Comparison of ENCODE assay signal across 9 mouse cellular contexts in genomic region chr2:33794483-33794882, GRCm38 (mm10).
A peak's percentile ranks its signal among the peaks of the same experiment; 100 is the strongest.
DNase-seq lines count a peak whose midpoint lies in the region; ATAC-seq lines count a peak whose summit lies in the region.
"Had no signal": no experiment of that assay in that cellular context is flagged by ENCODE, and none has a peak within 500 bp of the region (broad histone marks: within the 10 kb centered on the region; RNA-seq: fewer than 3 reads in every experiment).

No protein-coding gene starts in this region.

- no peaks in the 10 kb centered on the region for H3K27me3 ChIP-seq in neural tube, embryonic 13.5 days
- no peaks in the 10 kb centered on the region for H3K27me3 ChIP-seq in limb, embryonic 10.5 days (ENCODE audit: low read depth, poor library complexity, severe bottlenecking)
- H3K27me3 ChIP-seq: embryonic facial prominence, embryonic 13.5 days had no signal

- no peak overlapping the region for H3K4me2 ChIP-seq in neural tube, embryonic 13.5 days
- H3K4me2 ChIP-seq: embryonic facial prominence, embryonic 13.5 days had no signal

- 66% methylated on average over 9 of the region's 9 CpGs for WGBS in neural tube, embryonic 13.5 days
- 69% methylated on average over 9 of the region's 9 CpGs for WGBS in limb, embryonic 10.5 days

- peaks cover 79% of the 10 kb centered on the region for H3K4me1 ChIP-seq in neural tube, embryonic 13.5 days (replicated peaks)
- H3K4me1 ChIP-seq in limb, embryonic 10.5 days, result peaks cover 74% of the 10 kb centered on the region

- no peaks in the 10 kb centered on the region for H3K9me3 ChIP-seq in neural tube, embryonic 13.5 days
- H3K9me3 ChIP-seq in limb, embryonic 10.5 days (replicated peaks), result no peaks in the 10 kb centered on the region
- H3K9me3 ChIP-seq: embryonic facial prominence, embryonic 13.5 days had no signal

- peak overlapping the region; percentile 44; the same call in 1 of the 2 replicates for H3K9ac ChIP-seq in neural tube, embryonic 13.5 days
- H3K9ac ChIP-seq: embryonic facial prominence, embryonic 13.5 days had no signal

- ATAC-seq in cerebellum, adult (ENCODE audit: insufficient number of reproducible peaks, low FRiP score, low TSS enrichment), result peak; percentile 65
- no peak for ATAC-seq in neural tube, embryonic 13.5 days (ENCODE audit: low read depth)

- no peak for DNase-seq in cerebellum, adult 9-10 months
- DNase-seq in neural tube, embryonic 10.5 days (ENCODE audit: extremely low spot score, low spot score), result no peak
- no peak for DNase-seq in limb, embryonic 10.5 days (ENCODE audit: low spot score)
- DNase-seq in natural killer cell, adult 2 months (ENCODE audit: low spot score in 2 of 2), result no peak
- DNase-seq in embryo, embryonic 10.5 days (ENCODE audit: low spot score), result no peak
- no peak for DNase-seq in kidney, postnatal 14 days

- H3K4me3 ChIP-seq in neural tube, embryonic 13.5 days, result no peak overlapping the region
- no peak overlapping the region for H3K4me3 ChIP-seq in limb, embryonic 10.5 days
- H3K4me3 ChIP-seq: embryonic facial prominence, embryonic 13.5 days had no signal

- H3K27ac ChIP-seq in neural tube, embryonic 13.5 days (replicated peaks), result peak overlapping the region; percentile 46
- H3K27ac ChIP-seq in limb, embryonic 10.5 days, result peak overlapping the region; percentile 63; the same call in 1 of the 2 replicates
- H3K27ac ChIP-seq: embryonic facial prominence, embryonic 13.5 days had no signal

- H3K36me3 ChIP-seq in neural tube, embryonic 13.5 days, result peaks cover 29% of the 10 kb centered on the region
- H3K36me3 ChIP-seq in limb, embryonic 10.5 days, result peaks cover 12% of the 10 kb centered on the region
